Mouse (Mus musculus) MEL (cell line): ENCODE measurements around the gene Exosc10. TPM values are rescaled to one million over a fixed set of nuclear protein-coding genes. Genes with fewer than 3 reads are reported as not detected.

Source experiments
- DNase-seq: peaks from one replicate; pipeline ENCODE4 v3.0.0; 2011; ENCODE audit warnings: low read depth, low spot score
- H3K27ac ChIP-seq: 2 replicates; pipeline ENCODE4 v1.5.1; 2012; ENCODE audit warnings: low read depth, mild to moderate bottlenecking, control low read depth, low read length, moderate library complexity; ENCODE audit not compliant: control insufficient read depth
- H3K27me3 ChIP-seq, 2 experiments: fragments of 150-350 bp in 1 of 2; sonication (generic) in 1 of 2; 2 replicates each; pipeline ENCODE4 v1.6.1; 2012; ENCODE audit warnings: low read length in 2 of 2, mild to moderate bottlenecking in 2 of 2, improper control_type of control experiment in 1 of 2, moderate library complexity in 1 of 2; ENCODE audit not compliant: insufficient read depth in 2 of 2, control insufficient read depth in 1 of 2
- H3K36me3 ChIP-seq, 2 experiments: 2 replicates each; pipeline ENCODE4 v1.6.1; 2012 to 2014; ENCODE audit warnings: low read length in 2 of 2, improper control_type of control experiment in 1 of 2, inconsistent platforms in 1 of 2, mild to moderate bottlenecking in 1 of 2; ENCODE audit not compliant: insufficient read depth in 2 of 2, control insufficient read depth in 1 of 2
- H3K4me1 ChIP-seq, 2 experiments: fragments of 150-350 bp in 1 of 2; sonication (generic) in 1 of 2; 2 replicates each; pipeline ENCODE4 v1.6.1; 2012; ENCODE audit warnings: low read length in 2 of 2, improper control_type of control experiment in 1 of 2, mild to moderate bottlenecking in 1 of 2; ENCODE audit not compliant: insufficient read depth in 2 of 2, control insufficient read depth in 1 of 2
- H3K4me3 ChIP-seq, 2 experiments: fragments of 150-350 bp in 1 of 2; sonication (generic) in 1 of 2; 2 replicates each; pipeline ENCODE4 v1.5.1; 2012; ENCODE audit warnings: low read depth in 2 of 2, low read length in 2 of 2, mild to moderate bottlenecking in 2 of 2, moderate library complexity in 2 of 2, control low read depth in 1 of 2, improper control_type of control experiment in 1 of 2; ENCODE audit not compliant: control insufficient read depth in 1 of 2, insufficient read depth in 1 of 2
- H3K79me2 ChIP-seq: 2 replicates; pipeline ENCODE4 v1.6.1; 2012; ENCODE audit warnings: mild to moderate bottlenecking, low read length, moderate library complexity; ENCODE audit not compliant: control insufficient read depth, poor library complexity, insufficient read depth
- H3K9ac ChIP-seq: 2 replicates; pipeline ENCODE4 v1.6.1; 2012; ENCODE audit warnings: low read depth, mild to moderate bottlenecking, control low read depth, low read length, moderate library complexity; ENCODE audit not compliant: control insufficient read depth, poor library complexity, severe bottlenecking
- H3K9me3 ChIP-seq: fragments of 150-350 bp; sonication (generic); replicated peaks from 2 replicates; pipeline ENCODE4 v1.6.1; 2012; ENCODE audit warnings: mild to moderate bottlenecking, low read length, improper control_type of control experiment, moderate library complexity; ENCODE audit not compliant: insufficient read depth
- CHD1 ChIP-seq: IDR thresholded peaks from 2 replicates; pipeline ENCODE4 v1.6.1; 2012; ENCODE audit warnings: low read depth, mild to moderate bottlenecking, inconsistent platforms, low read length, improper control_type of control experiment
- CHD2 ChIP-seq: IDR thresholded peaks from 2 replicates; pipeline ENCODE4 v1.6.1; 2011; ENCODE audit warnings: low read length, improper control_type of control experiment
- CTCF ChIP-seq, 3 experiments: IDR thresholded peaks in 2 of 3; conservative IDR thresholded peaks in 1 of 3; 2 replicates each; pipeline ENCODE4 v1.5.1; 2011 to 2012; ENCODE audit warnings: low read length in 3 of 3, low read depth in 2 of 3, mild to moderate bottlenecking in 2 of 3, improper control_type of control experiment in 1 of 3, inconsistent platforms in 1 of 3, mixed read lengths in 1 of 3, moderate library complexity in 1 of 3; ENCODE audit not compliant: control insufficient read depth in 1 of 3, insufficient read depth in 1 of 3, poor library complexity in 1 of 3, severe bottlenecking in 1 of 3
- E2F4 ChIP-seq: IDR thresholded peaks from 2 replicates; pipeline ENCODE4 v1.6.1; 2011; ENCODE audit warnings: low read depth, low read length, improper control_type of control experiment, borderline replicate concordance
- ELF1 ChIP-seq: IDR thresholded peaks from 2 replicates; pipeline ENCODE4 v1.6.1; 2014; ENCODE audit warnings: low read depth, mild to moderate bottlenecking, inconsistent platforms, low read length, improper control_type of control experiment, moderate library complexity
- EP300 ChIP-seq, 2 experiments: IDR thresholded peaks; 2 replicates each; pipeline ENCODE4 v1.6.1; 2011; ENCODE audit warnings: improper control_type of control experiment in 2 of 2, low read length in 2 of 2, low read depth in 1 of 2, mild to moderate bottlenecking in 1 of 2
- ETS1 ChIP-seq: IDR thresholded peaks from 2 replicates; pipeline ENCODE4 v1.6.1; 2012; ENCODE audit warnings: low read depth, mild to moderate bottlenecking, inconsistent platforms, low read length, improper control_type of control experiment, moderate library complexity
- GABPA ChIP-seq: IDR thresholded peaks from 2 replicates; pipeline ENCODE4 v1.6.1; 2012; ENCODE audit warnings: low read depth, mild to moderate bottlenecking, inconsistent platforms, low read length, improper control_type of control experiment, moderate library complexity
- HCFC1 ChIP-seq: IDR thresholded peaks from 2 replicates; pipeline ENCODE4 v1.6.1; 2012; ENCODE audit warnings: low read depth, mild to moderate bottlenecking, inconsistent platforms, low read length, improper control_type of control experiment, moderate library complexity
- KAT2A ChIP-seq: conservative IDR thresholded peaks from 2 replicates; pipeline ENCODE4 v1.6.1; 2012; ENCODE audit warnings: low read depth, low read length, improper control_type of control experiment, inconsistent platforms
- MAX ChIP-seq: IDR thresholded peaks from 2 replicates; pipeline ENCODE4 v1.6.1; 2011; ENCODE audit warnings: low read length, improper control_type of control experiment
- MAZ ChIP-seq: IDR thresholded peaks from 2 replicates; pipeline ENCODE4 v1.6.1; 2012; ENCODE audit warnings: low read depth, mild to moderate bottlenecking, inconsistent platforms, low read length, improper control_type of control experiment
- MEF2A ChIP-seq: IDR thresholded peaks from 2 replicates; pipeline ENCODE4 v1.6.1; 2014; ENCODE audit warnings: low read depth, mild to moderate bottlenecking, inconsistent platforms, low read length, improper control_type of control experiment; ENCODE audit not compliant: poor library complexity, insufficient replicate concordance, severe bottlenecking; ENCODE audit errors: extremely low read depth
- MXI1 ChIP-seq: IDR thresholded peaks from 2 replicates; pipeline ENCODE4 v1.6.1; 2011; ENCODE audit warnings: mild to moderate bottlenecking, low read depth, low read length, improper control_type of control experiment
- MYB ChIP-seq: IDR thresholded peaks from 2 replicates; pipeline ENCODE4 v1.6.1; 2011; ENCODE audit warnings: mild to moderate bottlenecking, low read depth, low read length, improper control_type of control experiment
- MYC ChIP-seq: IDR thresholded peaks from 2 replicates; pipeline ENCODE4 v1.6.1; 2011; ENCODE audit warnings: low read depth, mild to moderate bottlenecking, low read length, improper control_type of control experiment, moderate library complexity
- NELFE ChIP-seq: IDR thresholded peaks from 2 replicates; pipeline ENCODE4 v1.6.1; 2011; ENCODE audit warnings: low read depth, low read length, improper control_type of control experiment
- NRF1 ChIP-seq: IDR thresholded peaks from 2 replicates; pipeline ENCODE4 v1.6.1; 2014; ENCODE audit warnings: low read depth, mild to moderate bottlenecking, inconsistent platforms, low read length, improper control_type of control experiment, moderate library complexity; ENCODE audit not compliant: poor library complexity, insufficient read depth, severe bottlenecking
- POLR2A ChIP-seq, 2 experiments: IDR thresholded peaks; 2 replicates each; pipeline ENCODE4 v1.6.1; 2011 to 2012; ENCODE audit warnings: low read length in 2 of 2, mild to moderate bottlenecking in 2 of 2, control low read depth in 1 of 2, improper control_type of control experiment in 1 of 2, low read depth in 1 of 2, moderate library complexity in 1 of 2; ENCODE audit not compliant: control insufficient read depth in 1 of 2, insufficient read depth in 1 of 2, poor library complexity in 1 of 2
- POLR2AphosphoS2 ChIP-seq: IDR thresholded peaks from 2 replicates; pipeline ENCODE4 v1.6.1; 2011; ENCODE audit warnings: low read length, improper control_type of control experiment
- POLR2AphosphoS5 ChIP-seq: IDR thresholded peaks from 2 replicates; pipeline ENCODE4 v1.6.1; 2012; ENCODE audit warnings: low read depth, borderline replicate concordance, mild to moderate bottlenecking, inconsistent platforms, low read length, moderate library complexity, mixed read lengths
- RAD21 ChIP-seq: IDR thresholded peaks from 2 replicates; pipeline ENCODE4 v1.6.1; 2011; ENCODE audit warnings: mild to moderate bottlenecking, low read depth, low read length, improper control_type of control experiment
- SIN3A ChIP-seq: IDR thresholded peaks from 2 replicates; pipeline ENCODE4 v1.6.1; 2012; ENCODE audit warnings: low read length, improper control_type of control experiment, inconsistent platforms
- TCF12 ChIP-seq: IDR thresholded peaks from 2 replicates; pipeline ENCODE4 v1.6.1; 2014; ENCODE audit warnings: low read depth, mild to moderate bottlenecking, inconsistent platforms, low read length, improper control_type of control experiment, moderate library complexity
- USF2 ChIP-seq, 2 experiments: IDR thresholded peaks; 2 replicates each; pipeline ENCODE4 v1.6.1; 2011 to 2012; ENCODE audit warnings: improper control_type of control experiment in 2 of 2, low read length in 2 of 2, borderline replicate concordance in 1 of 2, inconsistent platforms in 1 of 2, low read depth in 1 of 2, mild to moderate bottlenecking in 1 of 2; ENCODE audit not compliant: insufficient read depth in 1 of 2
- ZKSCAN1 ChIP-seq: IDR thresholded peaks from 2 replicates; pipeline ENCODE4 v1.6.1; 2012; ENCODE audit warnings: low read depth, mild to moderate bottlenecking, inconsistent platforms, low read length, improper control_type of control experiment, moderate library complexity
- ZMIZ1 ChIP-seq: IDR thresholded peaks from 2 replicates; pipeline ENCODE4 v1.6.1; 2012; ENCODE audit warnings: low read depth, mild to moderate bottlenecking, inconsistent platforms, low read length, improper control_type of control experiment, moderate library complexity
- polyA plus RNA-seq, 2 experiments: library from polyadenylated mRNA; stranded (reverse) in 1 of 2; unstranded in 1 of 2; fragments of >175 nt in 1 of 2; fragments of >200 nt in 1 of 2; gene quantifications; 2 replicates each; pipeline versions ENCODE4 v1.2.1 to v1.2.4; 2012; ENCODE audit warnings: low replicate concordance in 2 of 2, low read depth in 1 of 2; ENCODE audit not compliant: insufficient read length in 2 of 2, insufficient read depth in 1 of 2, missing spikeins in 1 of 2
- total RNA-seq: library from RNA; depleted of rRNA; stranded (reverse); fragments of 300-350 nt; gene quantifications from 2 replicates; pipeline ENCODE4 v1.2.3, GENCODE M21; 2012

Exosc10 gene
- total and polyA plus RNA-seq, 3 experiments: 71.5 to 109 (median 90.5) TPM

DNA sequence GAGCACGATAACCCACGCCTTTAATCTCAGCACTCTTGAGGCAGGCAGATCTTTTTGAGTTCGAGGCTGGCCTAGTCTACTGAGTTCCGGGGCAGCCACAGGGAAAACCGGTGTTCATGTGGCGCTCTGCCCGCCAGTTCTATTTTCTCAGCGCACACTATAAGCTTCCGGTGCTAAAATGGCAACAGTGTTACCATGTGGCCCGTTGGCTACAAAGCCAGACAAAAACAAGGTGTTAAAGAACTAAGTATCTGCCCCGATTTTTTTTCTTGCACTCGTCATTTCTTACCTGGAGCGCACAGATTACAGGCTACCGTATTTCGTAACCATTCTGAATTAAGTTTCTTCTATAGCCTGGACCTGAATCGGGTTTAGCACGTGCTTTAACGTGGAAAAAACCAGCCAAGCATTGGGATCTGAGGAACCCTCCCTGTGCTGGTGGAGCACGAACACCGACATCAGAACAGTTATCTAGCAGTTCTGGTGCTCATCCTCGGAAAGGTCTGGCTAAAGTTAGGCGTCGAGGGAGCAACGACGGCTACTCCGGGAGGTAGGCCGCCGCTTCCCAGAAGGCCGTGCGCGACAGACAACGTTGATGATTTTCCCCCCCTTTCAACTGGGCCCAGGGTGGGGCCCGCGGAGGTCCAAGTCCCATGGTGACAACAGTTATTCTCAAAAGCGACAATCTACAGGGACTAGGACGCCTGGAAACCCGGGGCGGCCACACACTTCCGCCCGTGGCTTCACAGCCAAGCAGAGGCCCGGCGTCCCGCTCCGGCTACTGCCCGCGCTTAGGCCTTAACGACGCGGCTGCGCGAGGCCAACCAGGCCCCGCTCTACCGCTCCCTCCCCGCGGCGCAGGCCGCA is 67.8 kb downstream of the Exosc10 start:
- Histone ChIP-seq H3K9me3 (no peaks in the 10 kb centered on the region), H3K27ac (peak overlapping the region; percentile 89)
- peak; percentile 83 for DNase-seq

DNA sequence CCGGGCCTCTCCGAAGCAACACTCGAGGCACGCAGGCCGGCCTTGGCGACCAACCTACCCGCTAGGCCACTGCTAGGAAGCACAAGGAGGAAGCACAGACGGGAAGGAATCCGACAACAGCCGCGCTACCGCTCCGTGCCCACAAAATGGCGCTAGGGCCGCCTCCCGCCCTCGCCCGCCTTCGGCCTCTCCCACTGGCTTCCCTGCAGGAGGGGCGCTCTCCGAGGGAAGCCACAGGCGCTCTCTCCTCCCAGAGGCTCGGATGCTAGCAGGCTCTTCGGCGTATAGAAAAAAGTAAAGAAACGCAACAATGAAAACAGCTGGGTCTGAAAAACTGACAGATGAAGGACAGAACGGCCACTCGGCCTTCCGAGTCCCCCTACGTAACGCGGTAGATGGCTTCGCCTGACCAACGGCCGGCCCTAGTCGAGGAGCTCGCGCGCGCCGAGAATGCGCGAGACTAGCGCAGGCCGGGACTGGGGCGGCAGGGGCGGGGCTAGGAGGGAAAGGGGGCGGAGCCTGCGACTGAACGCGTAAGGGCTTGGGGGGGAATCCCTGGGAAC is 68.5 kb downstream of the Exosc10 start, which contains the start of gene Tardbp:
Gene Tardbp, minus strand, starts transcription at position 397 of the 563 bp plus-strand sequence.
- H3K4me3 ChIP-seq: peak within 1 kb of the TSS; percentile 78 to 93
- DNase-seq: peak; percentile 97
- H3K27me3 ChIP-seq: no peaks in the 10 kb centered on the region
- peaks cover 43% of the 10 kb centered on the region for H3K79me2 ChIP-seq
- H3K9ac ChIP-seq: peak within 1 kb of the TSS; percentile 100
- H3K36me3 ChIP-seq: peaks cover 26 to 39% of the 10 kb centered on the region in 2 experiments
- no peaks in the 10 kb centered on the region for H3K9me3 ChIP-seq
- H3K4me1 ChIP-seq: peaks cover 2 to 29% of the 10 kb centered on the region in 2 experiments
- peak within 1 kb of the TSS; percentile 89 for H3K27ac ChIP-seq
- TF ChIP-seq USF2 (IDR thresholded peaks at IDR 0.05; ENCODE audit: borderline replicate concordance in 1 of 2, insufficient read depth in 1 of 2, low read depth in 1 of 2, low read length in 2 of 2) (no peak), MYC (no peak), SIN3A (peak; percentile 85), CHD2 (peak; percentile 90), POLR2A (IDR thresholded peaks at IDR 0.05; ENCODE audit: control insufficient read depth in 1 of 2, insufficient read depth in 1 of 2, low read depth in 1 of 2, low read length in 2 of 2, poor library complexity in 1 of 2) (peak; percentile 61 to 75; a peak in 1 of 4 replicates), KAT2A (peak; percentile 64; the same call in 1 of the 2 replicates), ELF1 (peak; percentile 84), MAZ (peak; percentile 78; the same call in 1 of the 2 replicates), NRF1 (peak; percentile 76), HCFC1 (peak; percentile 88), NELFE (peak; percentile 88), MYB (peak; percentile 76), POLR2AphosphoS2 (peak; percentile 75; the same call in 1 of the 2 replicates), GABPA (no peak), EP300 (IDR thresholded peaks at IDR 0.05; ENCODE audit: low read depth in 1 of 2, low read length in 2 of 2) (peak in 1 of 2 experiments; percentile 4; a peak in 1 of 4 replicates), CTCF (IDR thresholded peaks at IDR 0.05 in 2 of 3, conservative IDR thresholded peaks at IDR 0.05 in 1 of 3; ENCODE audit: control insufficient read depth in 1 of 3, insufficient read depth in 1 of 3, low read depth in 2 of 3, low read length in 3 of 3, poor library complexity in 1 of 3, severe bottlenecking in 1 of 3) (no peak), POLR2AphosphoS5 (peak; percentile 46; the same call in 1 of the 2 replicates), CHD1 (peak; percentile 100), E2F4 (peak; percentile 73), RAD21 (no peak), TCF12 (peak; percentile 55)

More for the DNA sequence above, 67.8 kb downstream of the Exosc10 start:
- TF ChIP-seq MXI1: peak; percentile 80
- TF ChIP-seq ZMIZ1: peak; percentile 38; the same call in 1 of the 2 replicates
- peak in 1 of 2 experiments; percentile 5; a peak in 1 of 4 replicates for TF ChIP-seq POLR2A (IDR thresholded peaks at IDR 0.05; ENCODE audit: control insufficient read depth in 1 of 2, insufficient read depth in 1 of 2, low read depth in 1 of 2, low read length in 2 of 2, poor library complexity in 1 of 2)
- TF ChIP-seq SIN3A: no peak; the same call in 1 of the 2 replicates
- TF ChIP-seq MEF2A: no peak
- 0 out of 2 replicates have a peak, but pooled peaks have one; percentile 21 for TF ChIP-seq ETS1
- TF ChIP-seq TCF12: 0 out of 2 replicates have a peak, but pooled peaks have one; percentile 6
- 0 out of 2 replicates have a peak, but pooled peaks have one; percentile 15 for TF ChIP-seq ZKSCAN1
- TF ChIP-seq POLR2AphosphoS2: no peak; the same call in none of the 2 replicates
- TF ChIP-seq E2F4: 0 out of 2 replicates have a peak, but pooled peaks have one; percentile 61
- peak; percentile 89 for TF ChIP-seq MAX
- TF ChIP-seq ELF1: no peak
- TF ChIP-seq MYC: peak; percentile 94
- 0 out of 4 replicates have a peak, but pooled peaks of 1 of the 2 experiments have one; percentile 6 for TF ChIP-seq EP300 (IDR thresholded peaks at IDR 0.05; ENCODE audit: low read depth in 1 of 2, low read length in 2 of 2)
- 0 out of 2 replicates have a peak, but pooled peaks have one; percentile 49 for TF ChIP-seq MAZ
- TF ChIP-seq NRF1: 0 out of 2 replicates have a peak, but pooled peaks have one; percentile 15
- Histone ChIP-seq H3K4me1 (peaks cover 2 to 29% of the 10 kb centered on the region in 2 experiments), H3K9ac (peak overlapping the region; percentile 100), H3K79me2 (peaks cover 47% of the 10 kb centered on the region), H3K27me3 (no peaks in the 10 kb centered on the region), H3K36me3 (peaks cover 29 to 43% of the 10 kb centered on the region in 2 experiments), H3K4me3 (peak overlapping the region; percentile 78 to 93)
